8 mouse cellular contexts compared by ENCODE assay signal in genomic region chrX:151168438-151169131, GRCm38 (mm10). TPM values are rescaled to one million over a fixed set of nuclear protein-coding genes. Genes with fewer than 3 reads are reported as not detected.
DNase-seq lines count a peak whose midpoint lies in the region; ATAC-seq lines count a peak whose summit lies in the region.

No protein-coding gene starts in this region.

- ATAC-seq in hindbrain, embryonic 15.5 days (ENCODE audit: low FRiP score, low read depth): peak; percentile 82

- peak overlapping the region; percentile 38 for H3K9ac ChIP-seq in hindbrain, embryonic 15.5 days

- H3K4me2 ChIP-seq in hindbrain, embryonic 15.5 days: peak overlapping the region; percentile 56

- no peaks in the 10 kb centered on the region for H3K9me3 ChIP-seq in hindbrain, embryonic 15.5 days

- H3K4me3 ChIP-seq in hindbrain, embryonic 15.5 days: peak overlapping the region; percentile 53

- H3K27ac ChIP-seq in hindbrain, embryonic 15.5 days (replicated peaks): peak overlapping the region; percentile 95

- 22% methylated on average over 25 of the region's 25 CpGs for WGBS in hindbrain, embryonic 15.5 days

- DNase-seq in Muller cell, postnatal 12 days (ENCODE audit: inconsistent ontology term): peak; percentile 69
- peak; percentile 84 to 86 for DNase-seq in cerebellum, postnatal 10 days
- peak; percentile 47 to 55 for DNase-seq in frontal cortex, postnatal 14 days (ENCODE audit: low spot score in 2 of 2)
- peak; percentile 37 for DNase-seq in left cerebral cortex, adult 11 months (ENCODE audit: low spot score)
- DNase-seq in lung, postnatal 36 days: peak; percentile 15
- DNase-seq in right cerebral cortex, postnatal 4 days: peak; percentile 60
- no peak for DNase-seq in T-cell, adult 2 months (ENCODE audit: low spot score)

- no peaks in the 10 kb centered on the region for H3K36me3 ChIP-seq in hindbrain, embryonic 15.5 days

- no peaks in the 10 kb centered on the region for H3K4me1 ChIP-seq in hindbrain, embryonic 15.5 days (replicated peaks)

- no peaks in the 10 kb centered on the region for H3K27me3 ChIP-seq in hindbrain, embryonic 15.5 days

RNA-seq across cellular contexts. Expression of gene Wnk3, which starts 29.3 kb away (rescaled TPM):
- 12.9 and 13.7 TPM in 2 replicates for polyA plus RNA-seq in hindbrain, embryonic 15.5 days (2015; fragmentation: Nextera tagmentation; extraction: Ambion mirVana)
